Mouse (Mus musculus): ENCODE measurements around the gene Ascc2. TPM values are rescaled to one million over a fixed set of nuclear protein-coding genes. Genes with fewer than 3 reads are reported as not detected.

Ascc2 gene
- total RNA-seq, 2 experiments from 2014 or later, result 27.3 to 28.3 TPM

DNA sequence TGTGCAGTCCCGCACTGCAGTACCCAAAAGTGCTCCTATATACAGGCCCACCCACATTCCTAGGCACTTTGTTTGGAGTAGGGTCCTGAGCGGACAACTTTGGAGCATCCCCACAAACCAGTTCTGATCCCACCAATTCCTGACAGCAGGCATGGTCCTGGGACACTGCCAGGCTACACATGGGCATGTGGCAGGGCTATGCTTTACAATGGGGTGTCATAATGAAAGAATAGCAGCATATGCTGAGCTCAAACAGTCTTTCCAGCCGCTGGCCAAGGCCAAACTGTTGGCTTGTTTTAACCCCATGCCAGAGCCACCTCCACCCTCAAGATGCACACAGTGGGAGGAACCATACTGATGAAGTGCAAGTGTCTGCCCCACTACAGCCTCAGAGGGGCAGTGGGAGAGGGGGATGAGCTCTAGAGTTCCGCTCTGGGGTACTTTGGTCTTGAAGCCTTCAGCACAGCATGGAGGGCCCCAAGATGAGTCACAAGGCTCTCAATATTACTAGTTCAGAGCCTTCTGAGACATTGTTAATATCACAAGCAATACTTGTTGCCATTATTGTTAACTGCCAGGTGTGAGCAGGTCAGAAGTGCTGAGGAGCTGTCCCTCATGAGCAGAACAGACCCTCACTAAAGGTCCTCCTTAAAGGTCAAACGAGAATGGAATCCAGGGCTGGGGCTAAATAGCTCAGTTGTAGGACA is 79.1 kb downstream of the Ascc2 start:
- intact Hi-C loops (cut with DNase I), result no loop called here
- DNase-seq, result no peak

DNA sequence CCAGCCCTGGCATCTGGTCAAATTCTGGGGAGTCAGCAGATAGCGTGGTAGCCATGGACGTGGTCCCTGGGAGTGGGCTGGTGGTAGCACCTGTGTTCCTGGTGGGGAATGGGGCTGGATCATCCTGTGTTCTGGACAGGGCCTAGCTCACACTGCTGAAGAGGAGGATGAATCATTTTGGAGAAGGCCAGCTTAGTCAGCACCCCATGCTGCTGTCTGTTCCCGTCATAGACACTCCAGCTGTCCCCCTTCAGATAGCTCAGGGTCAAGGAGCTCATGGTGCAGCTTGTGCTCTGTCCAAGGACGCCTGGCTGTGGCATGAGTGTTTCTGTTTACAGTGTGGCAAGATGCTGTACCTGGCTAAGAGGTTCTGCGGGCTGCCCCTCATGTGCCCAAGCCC is 81.0 kb downstream of the Ascc2 start:
- intact Hi-C loops (cut with DNase I), result no loop called here
- DNase-seq, result no peak

DNA sequence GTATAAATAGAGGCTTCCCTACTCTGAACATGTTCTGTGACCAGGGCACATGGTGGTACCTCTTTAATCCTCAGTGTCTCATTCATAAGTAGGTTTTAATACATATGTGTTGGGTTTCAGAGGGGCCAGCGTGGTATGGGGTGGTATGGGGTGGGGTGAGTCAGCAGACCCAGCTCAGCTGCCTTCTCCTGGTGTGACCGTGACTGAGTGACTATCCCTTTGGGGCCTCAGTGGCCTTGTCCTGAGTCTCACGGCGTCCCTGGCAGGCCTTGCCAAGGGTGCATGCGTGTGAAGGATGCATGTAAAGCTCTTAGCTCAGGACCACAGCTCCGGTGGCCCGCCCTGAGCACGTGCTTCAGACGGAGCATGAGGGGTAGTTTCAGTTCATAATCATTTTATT is 82.4 kb downstream of the Ascc2 start:
- DNase-seq, result no peak
- intact Hi-C loops (cut with DNase I), result no loop called here

DNA sequence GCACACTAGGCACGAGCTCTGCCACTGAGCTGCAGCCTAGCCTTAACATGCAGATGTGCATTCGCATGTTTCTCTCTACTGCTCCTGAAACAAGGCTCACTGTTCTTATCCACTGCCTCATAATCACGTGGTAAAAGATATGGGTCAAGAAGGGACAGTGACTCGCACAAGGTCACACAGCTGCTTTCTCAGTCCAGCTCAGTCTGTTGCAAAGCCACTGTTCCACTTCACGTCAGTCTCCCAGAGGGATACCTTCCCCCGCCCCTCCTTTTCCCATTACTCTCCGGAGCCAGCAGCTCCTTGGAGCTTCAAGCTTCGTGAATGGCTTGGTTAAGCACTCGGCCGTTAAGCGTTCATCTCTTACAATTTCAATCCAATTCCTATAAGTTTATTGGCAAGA is 82.8 kb downstream of the Ascc2 start:
- no peak for DNase-seq

DNA sequence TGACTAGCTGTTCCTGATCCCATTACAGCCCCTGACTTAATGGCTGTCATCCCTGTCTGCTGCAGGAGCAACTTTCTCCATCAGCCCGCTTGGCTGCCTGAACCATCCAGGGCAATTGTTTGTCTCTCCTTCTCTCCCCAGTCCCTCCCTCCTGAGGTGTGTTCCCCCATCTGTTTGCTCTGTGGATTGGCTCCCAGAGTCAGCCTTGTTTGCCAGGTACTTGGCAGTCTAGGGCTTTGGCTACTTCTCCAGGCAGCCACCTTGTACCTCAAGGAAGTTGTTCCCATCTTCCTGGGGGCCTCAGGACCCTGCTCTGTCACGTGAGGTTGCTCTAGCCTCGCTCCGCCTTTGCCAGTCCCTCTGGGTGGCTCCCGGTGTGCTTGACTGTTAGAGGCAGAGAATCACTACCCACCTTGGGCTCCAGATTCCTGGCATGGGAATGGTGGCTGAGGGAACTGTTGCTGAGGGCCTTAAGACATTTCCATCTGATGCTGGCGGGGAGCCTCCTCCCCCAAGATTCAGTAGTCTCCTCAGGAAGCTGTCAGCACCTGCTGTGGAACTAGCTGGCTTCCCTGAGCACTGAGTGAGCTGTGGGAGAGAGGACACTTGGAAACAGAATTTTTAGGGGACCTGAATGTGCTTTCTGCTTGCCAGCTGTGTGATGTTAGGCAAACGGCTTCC is 83.5 kb downstream of the Ascc2 start:
- intact Hi-C loops (cut with DNase I), result no loop called here
- no peak for DNase-seq

More for the DNA sequence above, 82.8 kb downstream of the Ascc2 start:
- intact Hi-C loops (cut with DNase I), result no loop called here

DNA sequence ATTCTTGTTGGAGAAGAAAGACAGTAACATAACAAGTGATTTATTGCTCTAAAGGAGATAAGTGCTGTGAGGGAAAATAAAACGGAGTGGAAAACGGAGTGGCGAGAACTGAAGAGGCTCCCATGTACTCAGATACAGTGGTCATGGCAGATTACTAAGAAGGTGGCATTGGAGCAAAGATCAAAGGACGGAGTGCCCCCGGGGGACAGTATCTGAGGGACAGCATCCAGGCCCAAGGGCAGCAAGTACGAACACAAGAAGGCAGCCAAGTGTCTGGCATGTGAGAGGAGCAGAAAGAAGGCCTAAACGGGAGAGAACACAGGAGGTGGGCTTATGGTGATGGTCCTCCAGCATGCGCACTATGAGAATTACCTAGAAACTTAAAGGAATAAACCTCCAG is 84.2 kb downstream of the Ascc2 start:
- intact Hi-C loops (cut with DNase I), result no loop called here
- DNase-seq, result no peak

DNA sequence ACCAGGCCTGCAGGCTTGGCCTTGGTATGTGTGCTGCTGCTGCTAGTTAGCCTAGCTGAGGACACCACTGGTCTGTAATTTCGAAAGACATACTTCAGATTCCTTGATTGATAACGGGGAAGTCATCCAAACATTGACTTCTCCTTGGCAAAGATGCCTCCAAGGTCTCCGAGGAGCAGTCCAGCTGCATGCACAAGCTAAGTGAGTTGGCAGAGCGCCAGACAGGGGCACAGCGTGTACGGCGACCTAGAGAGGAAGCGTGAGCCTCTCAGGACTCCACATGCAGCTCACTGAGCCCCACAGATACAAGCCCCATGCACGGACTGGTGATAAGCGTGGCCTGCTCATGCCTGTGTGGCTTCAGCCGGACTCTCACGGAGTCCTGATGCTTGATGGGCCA is 92.1 kb downstream of the Ascc2 start:
- intact Hi-C loops (cut with DNase I), result no loop called here
- no peak for DNase-seq

DNA sequence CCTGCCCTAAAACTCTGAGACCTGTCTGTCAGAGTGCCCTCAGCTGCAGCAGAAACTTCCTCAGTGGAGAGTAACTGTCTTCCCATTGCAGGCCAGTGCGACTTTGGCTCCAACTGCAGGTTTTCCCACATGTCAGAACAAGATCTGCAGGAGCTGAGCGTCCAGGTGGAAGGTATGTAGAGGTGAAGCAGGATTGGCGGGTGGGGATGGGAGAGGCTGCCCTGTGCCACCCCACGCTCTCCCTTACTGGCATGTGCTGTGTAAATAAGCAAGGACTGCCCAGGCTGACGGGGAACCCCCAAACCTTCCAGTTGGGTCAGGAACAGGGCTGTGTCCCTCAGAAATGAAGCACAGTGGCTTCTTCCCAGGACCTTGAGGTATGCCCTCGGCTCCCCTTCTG is 92.5 kb downstream of the Ascc2 start:
- DNase-seq, result no peak
- intact Hi-C loops (cut with DNase I), result no loop called here

DNA sequence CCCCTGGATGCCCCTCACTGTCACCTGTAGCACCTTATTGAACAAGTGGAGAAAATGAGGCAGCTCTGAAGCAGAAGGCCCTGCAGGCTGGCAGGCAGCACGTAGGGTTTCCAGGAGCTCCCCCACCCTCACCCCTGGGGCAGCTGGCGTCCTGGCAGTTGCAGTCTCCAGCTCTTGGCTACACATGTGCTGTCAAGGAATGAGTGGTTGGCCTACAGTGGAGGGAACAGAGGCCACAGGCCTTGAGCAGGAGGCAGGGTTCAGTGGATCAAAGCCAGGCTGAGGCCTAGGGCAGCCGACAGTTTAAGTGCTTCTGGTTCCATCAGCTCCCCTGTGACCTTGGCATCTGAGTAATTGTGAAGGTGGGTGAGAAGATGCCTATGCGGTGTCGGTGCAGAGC is 93.4 kb downstream of the Ascc2 start:
- no peak for DNase-seq
- intact Hi-C loops (cut with DNase I), result no loop called here

DNA sequence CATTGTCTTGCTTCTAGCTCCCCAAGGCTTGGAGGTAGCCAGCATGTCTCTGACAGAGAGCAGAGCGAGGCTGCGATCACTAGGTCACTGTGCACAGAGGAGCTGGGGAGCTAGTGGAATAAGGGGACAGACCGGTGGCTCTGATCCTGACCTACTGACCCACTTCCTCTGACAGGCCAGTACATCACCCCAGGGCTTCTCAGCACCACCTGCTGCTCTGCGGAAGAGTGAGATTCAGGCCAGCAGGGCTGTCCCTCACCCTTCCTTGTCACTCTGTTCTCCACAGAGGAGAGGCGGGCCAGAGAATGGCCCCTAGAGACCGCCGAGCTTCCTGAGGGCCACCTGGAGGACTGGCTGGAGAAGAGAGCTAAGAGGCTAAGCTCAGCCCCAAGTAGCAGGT is 94.2 kb downstream of the Ascc2 start:
- no peak for DNase-seq
- intact Hi-C loops (cut with DNase I), result no loop called here

DNA sequence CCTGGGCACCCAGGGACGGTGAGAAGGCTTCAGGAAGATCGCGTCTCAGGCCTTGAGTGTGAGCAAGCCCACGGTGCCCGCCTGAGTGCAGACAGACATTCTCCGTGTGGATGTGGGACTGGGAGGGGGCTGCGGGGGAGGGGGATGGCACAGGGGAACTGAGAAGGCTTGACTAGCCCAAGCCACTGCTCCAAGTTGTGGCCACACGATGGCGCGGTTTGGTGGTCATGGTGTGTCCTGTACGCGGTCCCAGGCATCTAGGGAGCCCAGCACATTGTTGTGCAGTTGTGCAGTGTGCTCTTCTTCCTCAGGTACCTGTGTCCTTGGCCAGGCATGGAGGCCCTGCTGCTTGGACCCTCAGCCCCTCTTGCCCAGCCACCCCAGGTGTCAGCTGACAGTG is 96.6 kb downstream of the Ascc2 start:
- DNase-seq, result no peak
- intact Hi-C loops (cut with DNase I), result no loop called here

Other genes starting within 250 kb of the Ascc2 start
- not detected for gene Hormad2, start 196.6 kb upstream of the Ascc2 start, total RNA-seq (2021)
- gene Mtmr3, start 42.9 kb upstream of the Ascc2 start, total RNA-seq (2021), result 10 to 100 TPM; 74.2 to 76.6 TPM
- gene Gm11032, start 17.7 kb upstream of the Ascc2 start, total RNA-seq (2021), result not detected
- gene Uqcr10, start 66.6 kb downstream of the Ascc2 start, total RNA-seq (2021), result 100 to 1,000 TPM; 253 to 282 TPM
- gene Zmat5, start 66.9 kb downstream of the Ascc2 start, total RNA-seq (2021), result 10 to 100 TPM; 24.9 to 31.3 TPM
- gene Cabp7, start 109.0 kb downstream of the Ascc2 start, total RNA-seq (2021), result 1 to 10 TPM; 2.2 to 4.3 TPM
- 100 to 1,000 TPM; 155 to 162 TPM for gene Nf2, start 211.8 kb downstream of the Ascc2 start, total RNA-seq (2021)
- gene Nipsnap1, start 236.2 kb downstream of the Ascc2 start, total RNA-seq (2021), result 100 to 1,000 TPM; 102 TPM

All from left cerebral cortex, postnatal 4 days (tissue).